Mouse (Mus musculus): ENCODE measurements around the gene Tmem184c.

Gene Tmem184c

GRCm38 (mm10) chr8:77610374-77610969, at the start of gene Tmem184c:
Gene Tmem184c, minus strand, starts transcription at chr8:77610698.
- DNase-seq (ENCODE audit: low spot score): peak; percentile 99

GRCm38 (mm10) chr8:77659534-77660080, 49.1 kb upstream of the Tmem184c start:
- no peak for DNase-seq (ENCODE audit: low spot score)

- no peak for DNase-seq (ENCODE audit: low spot score)
These were observed 47.9 kb upstream of the Tmem184c start for GRCm38 (mm10) chr8:77658356-77658755.

DNA sequence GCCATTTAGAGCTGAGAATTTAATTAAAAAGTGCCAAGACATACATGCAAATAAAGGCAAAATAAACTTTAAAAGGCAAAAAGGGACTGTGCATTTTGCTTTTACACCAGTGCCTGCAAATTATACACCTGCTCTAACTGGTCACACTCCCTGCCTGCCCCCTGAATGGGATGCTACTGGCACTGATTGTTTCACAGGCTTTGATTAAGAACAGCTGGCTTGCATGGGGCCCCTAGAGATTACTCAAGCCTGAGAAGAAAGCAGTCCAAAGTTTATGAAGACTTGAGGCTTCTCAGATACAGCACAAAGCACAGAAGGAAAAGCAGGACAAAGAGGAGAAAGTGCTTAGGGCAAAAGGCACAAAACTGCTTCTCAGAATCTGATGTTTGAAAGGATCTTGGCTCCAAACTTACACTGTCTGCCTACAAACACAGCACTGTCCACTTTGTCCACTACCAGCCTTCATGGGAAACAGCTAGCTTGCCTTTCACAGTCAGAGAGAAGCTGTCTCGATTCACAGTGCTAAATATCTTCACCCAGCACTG, 40.2 kb upstream of the Tmem184c start:
- no peak for DNase-seq (ENCODE audit: low spot score)

- DNase-seq (ENCODE audit: low spot score): no peak
These were observed 29.8 kb upstream of the Tmem184c start for GRCm38 (mm10) chr8:77640093-77640839.

DNA sequence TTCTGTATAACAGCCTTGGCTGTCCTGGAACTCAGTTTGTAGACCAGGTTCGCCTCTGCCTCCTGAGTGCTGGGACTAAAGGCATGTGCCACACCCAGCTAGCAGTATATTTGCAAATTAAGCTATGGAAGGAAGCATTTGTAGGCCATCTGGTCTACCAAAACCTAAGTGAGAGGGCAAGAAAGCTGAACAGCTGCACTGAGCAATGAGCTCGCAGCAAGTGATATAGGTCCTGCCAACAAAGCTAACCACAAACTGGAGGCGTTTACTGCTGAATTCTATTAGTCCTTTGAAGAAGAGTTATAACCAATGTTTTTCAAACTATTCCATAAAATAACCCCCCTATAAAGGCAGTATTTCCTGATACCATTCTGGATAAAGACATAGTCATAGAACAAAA, 27.1 kb upstream of the Tmem184c start:
- DNase-seq (ENCODE audit: low spot score): no peak

- no peak for DNase-seq (ENCODE audit: low spot score)
These were observed 23.5 kb upstream of the Tmem184c start for GRCm38 (mm10) chr8:77634035-77634434.

DNA sequence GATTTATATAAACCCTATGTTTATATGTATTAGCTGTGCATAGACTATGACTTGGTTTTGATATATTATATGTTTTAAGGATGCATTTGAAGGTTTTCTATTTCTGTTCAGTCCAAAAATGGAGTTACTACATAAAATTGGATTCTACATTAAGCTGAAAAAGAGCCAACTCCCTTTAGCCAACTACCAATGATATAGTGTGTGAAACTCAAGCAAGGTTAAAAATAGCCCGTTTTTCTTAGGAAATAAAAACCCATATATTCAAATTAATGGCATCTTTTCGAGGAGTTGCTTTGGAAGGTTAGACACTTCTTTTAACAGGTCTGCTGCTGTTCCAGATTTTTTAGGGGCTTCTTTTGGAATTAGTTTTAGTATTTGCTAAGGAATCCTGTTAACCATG, 22.7 kb upstream of the Tmem184c start:
- DNase-seq (ENCODE audit: low spot score): no peak

GRCm38 (mm10) chr8:77630691-77631090, 20.2 kb upstream of the Tmem184c start:
- no peak for DNase-seq (ENCODE audit: low spot score)

DNA sequence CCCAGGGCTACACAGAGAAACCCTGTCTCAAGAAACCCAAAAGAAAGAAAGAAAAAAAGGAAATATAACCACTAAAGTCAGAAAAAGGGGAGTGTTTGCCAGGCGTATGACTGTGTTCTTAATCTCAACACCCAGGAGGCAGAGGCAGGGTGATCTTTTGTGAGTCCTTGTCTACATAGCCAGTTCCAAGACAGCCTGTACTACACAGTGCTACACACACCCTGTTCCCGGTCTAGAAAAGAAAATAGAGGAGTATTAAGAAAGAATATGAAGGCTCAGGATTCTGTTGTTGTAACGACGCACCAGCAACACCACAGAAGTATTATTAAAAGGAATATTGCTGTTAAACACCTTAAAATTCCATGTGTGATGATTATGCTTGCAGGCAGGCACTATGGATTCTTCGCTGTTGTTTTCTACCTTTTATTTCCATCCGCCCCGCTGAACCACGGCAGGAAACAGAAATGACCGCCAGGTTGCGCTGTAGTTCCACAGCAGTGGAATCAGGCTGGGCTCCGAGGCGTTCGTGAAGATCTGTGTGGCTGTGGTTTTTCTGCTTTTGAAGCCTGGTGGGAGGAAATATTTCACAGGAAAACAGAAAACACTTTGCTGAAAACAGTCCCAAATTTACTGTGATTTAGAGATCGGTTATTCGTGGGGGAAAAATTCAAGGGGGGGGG, 19.5 kb upstream of the Tmem184c start:
- DNase-seq (ENCODE audit: low spot score): peak; percentile 68

- no peak for DNase-seq (ENCODE audit: low spot score)
These were observed 13.2 kb upstream of the Tmem184c start for GRCm38 (mm10) chr8:77623677-77624209.

DNA sequence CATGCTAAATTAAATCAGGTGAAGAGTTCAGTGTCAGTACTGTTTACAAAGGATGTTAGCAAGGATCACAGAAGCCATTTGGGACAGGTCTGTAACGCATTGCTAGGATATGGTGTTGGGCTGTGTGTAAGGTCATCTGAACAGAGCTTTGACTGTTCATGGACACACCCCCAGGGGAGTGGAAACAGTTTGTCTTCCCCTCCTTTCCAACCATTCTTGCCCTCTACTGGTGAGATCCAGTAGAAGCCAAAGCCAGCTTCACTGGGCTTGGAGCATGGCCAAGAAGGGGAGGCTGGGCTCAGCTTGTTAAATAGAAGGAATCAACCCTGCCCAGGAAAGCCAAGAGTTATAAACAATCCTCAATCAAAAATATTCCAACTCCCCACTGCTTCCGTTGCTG, 7.4 kb upstream of the Tmem184c start:
- DNase-seq (ENCODE audit: low spot score): no peak

- no peak for DNase-seq (ENCODE audit: low spot score)
These were observed 877 bp downstream of the Tmem184c start for GRCm38 (mm10) chr8:77609621-77610020.

- no peak for DNase-seq (ENCODE audit: low spot score)
These were observed 26.3 kb downstream of the Tmem184c start for GRCm38 (mm10) chr8:77584174-77584573.

GRCm38 (mm10) chr8:77577674-77578073, 32.8 kb downstream of the Tmem184c start:
- no peak for DNase-seq (ENCODE audit: low spot score)

- no peak for DNase-seq (ENCODE audit: low spot score)
These were observed 36.3 kb downstream of the Tmem184c start for GRCm38 (mm10) chr8:77574229-77574628.

- DNase-seq (ENCODE audit: low spot score): no peak
These were observed 49.1 kb downstream of the Tmem184c start for GRCm38 (mm10) chr8:77561441-77561840.

- no peak for DNase-seq (ENCODE audit: low spot score)
These were observed 58.0 kb downstream of the Tmem184c start for GRCm38 (mm10) chr8:77552491-77552890.

GRCm38 (mm10) chr8:77549881-77550580, 60.5 kb downstream of the Tmem184c start:
- DNase-seq (ENCODE audit: low spot score): peak; percentile 18

DNA sequence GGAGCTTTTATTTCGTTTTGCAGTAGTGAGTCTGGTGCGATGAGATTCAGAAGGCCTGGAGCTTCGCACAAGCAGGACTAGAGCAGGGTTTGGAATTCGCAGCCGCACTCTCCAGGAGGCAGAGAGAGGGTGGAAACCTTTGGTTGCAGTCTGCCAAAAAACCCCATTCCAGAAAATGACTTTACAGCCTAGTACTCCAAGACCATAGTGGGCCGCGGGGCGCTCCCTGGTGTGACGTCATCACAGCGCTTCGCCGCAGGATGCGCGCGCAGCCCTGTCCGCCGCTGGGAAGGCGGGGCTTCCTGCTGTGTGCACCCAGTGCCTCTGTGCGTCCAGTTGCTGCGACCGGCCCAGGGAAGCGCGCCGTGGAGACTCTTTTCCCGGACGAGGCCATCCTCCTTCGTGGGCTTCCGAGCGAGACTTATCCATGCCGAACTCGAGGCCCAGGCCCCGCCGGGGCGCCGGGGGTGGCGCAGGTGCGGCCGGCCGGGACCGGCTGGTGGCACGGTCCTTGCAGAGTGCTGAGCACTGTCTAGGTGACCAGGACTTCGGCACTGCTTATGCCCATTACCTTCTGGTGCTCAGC, 61.3 kb downstream of the Tmem184c start, which contains the start of gene Prmt9:
TSS of gene Prmt9 (plus strand) at position 277 of the 586 bp plus-strand sequence.
- DNase-seq (ENCODE audit: low spot score): peak; percentile 90

All from T-cell, adult 2 months (primary cell).